Mouse (Mus musculus) CH12.LX (cell line): ENCODE results near the gene AC131692.1. TPM values are rescaled to one million over a fixed set of nuclear protein-coding genes. Genes with fewer than 3 reads are reported as not detected.
"Not testable (repeated sequence)": the region's sequence is repeated elsewhere in the genome, so short reads cannot be mapped to it uniquely, and the experiment has no call there.

Source experiments
- DNase-seq: peaks from one replicate; pipeline ENCODE4 v3.0.0-alpha.2; 2013; ENCODE audit errors: extremely low read depth
- H3K27ac ChIP-seq: 2 replicates; pipeline ENCODE4 v1.5.1; 2012; ENCODE audit warnings: low read depth, mild to moderate bottlenecking, control low read depth, moderate library complexity; ENCODE audit not compliant: insufficient read depth
- H3K27me3 ChIP-seq: replicated peaks from 2 replicates; pipeline ENCODE3; 2012; ENCODE audit warnings: inconsistent platforms
- H3K36me3 ChIP-seq, 2 experiments: replicated peaks in 1 of 2; 2 replicates each; pipeline versions ENCODE3 to v1.6.1; 2012; ENCODE audit warnings: inconsistent platforms in 1 of 2, low read length in 1 of 2, mild to moderate bottlenecking in 1 of 2, mixed read lengths in 1 of 2, moderate library complexity in 1 of 2; ENCODE audit not compliant: control insufficient read depth in 1 of 2, insufficient read depth in 1 of 2
- H3K4me1 ChIP-seq, 2 experiments: 2 replicates each; pipeline ENCODE4 v1.6.1; 2012; ENCODE audit warnings: inconsistent platforms in 1 of 2, moderate library complexity in 1 of 2; ENCODE audit not compliant: insufficient read depth in 2 of 2, control insufficient read depth in 1 of 2
- H3K4me2 ChIP-seq: 2 replicates; pipeline ENCODE4 v1.6.1; 2012; ENCODE audit warnings: low read depth, mild to moderate bottlenecking, control low read depth; ENCODE audit not compliant: poor library complexity, insufficient read depth, severe bottlenecking
- H3K4me3 ChIP-seq, 3 experiments: fragments of 150-350 bp in 1 of 3; sonication (generic) in 1 of 3; replicated peaks in 1 of 3; 2 replicates each; pipeline versions ENCODE3 to v1.5.1; 2011 to 2012; ENCODE audit warnings: low read depth in 2 of 3, low read length in 2 of 3, mild to moderate bottlenecking in 2 of 3, moderate library complexity in 2 of 3, control low read depth in 1 of 3, improper control_type of control experiment in 1 of 3, inconsistent platforms in 1 of 3, mixed read lengths in 1 of 3; ENCODE audit not compliant: poor library complexity in 1 of 3
- H3K79me2 ChIP-seq: replicated peaks from 2 replicates; pipeline ENCODE4 v1.6.1; 2012; ENCODE audit warnings: mild to moderate bottlenecking, moderate library complexity; ENCODE audit not compliant: control insufficient read depth, poor library complexity, insufficient read depth, severe bottlenecking; ENCODE audit errors: extremely low read depth
- H3K9ac ChIP-seq: 2 replicates; pipeline ENCODE4 v1.6.1; 2012; ENCODE audit warnings: low read depth, mild to moderate bottlenecking, control low read depth, moderate library complexity; ENCODE audit not compliant: insufficient read depth
- H3K9me3 ChIP-seq: replicated peaks from 2 replicates; pipeline ENCODE3; 2012; ENCODE audit warnings: low read length, inconsistent platforms, mixed read lengths
- BHLHE40 ChIP-seq: IDR thresholded peaks from 2 replicates; pipeline ENCODE4 v1.6.1; 2011; ENCODE audit warnings: mild to moderate bottlenecking, low read depth, low read length, improper control_type of control experiment
- CTCF ChIP-seq, 2 experiments: IDR thresholded peaks in 1 of 2; conservative IDR thresholded peaks in 1 of 2; 2 replicates each; pipeline ENCODE4 v1.5.1; 2011 to 2012; ENCODE audit warnings: low read depth in 2 of 2, low read length in 2 of 2, improper control_type of control experiment in 1 of 2, inconsistent platforms in 1 of 2, mild to moderate bottlenecking in 1 of 2, moderate library complexity in 1 of 2
- ELF1 ChIP-seq: IDR thresholded peaks from 2 replicates; pipeline ENCODE4 v1.6.1; 2014; ENCODE audit warnings: low read depth, mild to moderate bottlenecking, inconsistent platforms, low read length, improper control_type of control experiment
- EP300 ChIP-seq: IDR thresholded peaks from 2 replicates; pipeline ENCODE4 v1.6.1; 2011; ENCODE audit warnings: low read length, improper control_type of control experiment
- ETS1 ChIP-seq: conservative IDR thresholded peaks from 2 replicates; pipeline ENCODE4 v1.6.1; 2012; ENCODE audit warnings: low read depth, mild to moderate bottlenecking, inconsistent platforms, low read length, improper control_type of control experiment, moderate library complexity
- GABPA ChIP-seq: IDR thresholded peaks from 2 replicates; pipeline ENCODE4 v1.6.1; 2012; ENCODE audit warnings: low read depth, low read length, improper control_type of control experiment, inconsistent platforms; ENCODE audit not compliant: insufficient replicate concordance
- HCFC1 ChIP-seq: IDR thresholded peaks from 2 replicates; pipeline ENCODE4 v1.6.1; 2012; ENCODE audit warnings: low read depth, mild to moderate bottlenecking, inconsistent platforms, low read length, improper control_type of control experiment
- IRF4 ChIP-seq: IDR thresholded peaks from 2 replicates; pipeline ENCODE4 v1.6.1; 2014; ENCODE audit warnings: low read depth, mild to moderate bottlenecking, inconsistent platforms, low read length, improper control_type of control experiment
- KAT2A ChIP-seq: IDR thresholded peaks from 2 replicates; pipeline ENCODE4 v1.6.1; 2012; ENCODE audit warnings: low read length, improper control_type of control experiment, inconsistent platforms; ENCODE audit not compliant: insufficient replicate concordance
- MAZ ChIP-seq: IDR thresholded peaks from 2 replicates; pipeline ENCODE4 v1.6.1; 2012; ENCODE audit warnings: low read depth, mild to moderate bottlenecking, inconsistent platforms, low read length, improper control_type of control experiment, moderate library complexity
- MEF2A ChIP-seq: IDR thresholded peaks from 2 replicates; pipeline ENCODE4 v1.6.1; 2014; ENCODE audit warnings: low read depth, mild to moderate bottlenecking, inconsistent platforms, low read length, improper control_type of control experiment, borderline replicate concordance
- MXI1 ChIP-seq: IDR thresholded peaks from 2 replicates; pipeline ENCODE4 v1.6.1; 2011; ENCODE audit warnings: mild to moderate bottlenecking, low read depth, low read length, improper control_type of control experiment
- MYC ChIP-seq: IDR thresholded peaks from 2 replicates; pipeline ENCODE4 v1.6.1; 2011; ENCODE audit warnings: low read depth, mild to moderate bottlenecking, improper control_type of control experiment, low read length
- NELFE ChIP-seq: IDR thresholded peaks from 2 replicates; pipeline ENCODE4 v1.6.1; 2011; ENCODE audit warnings: low read depth, low read length, improper control_type of control experiment
- NRF1 ChIP-seq: IDR thresholded peaks from 2 replicates; pipeline ENCODE4 v1.6.1; 2014; ENCODE audit warnings: low read depth, mild to moderate bottlenecking, inconsistent platforms, low read length, improper control_type of control experiment, moderate library complexity
- PAX5 ChIP-seq: IDR thresholded peaks from 2 replicates; pipeline ENCODE4 v1.6.1; 2012; ENCODE audit warnings: low read length, inconsistent platforms, mixed read lengths
- POLR2A ChIP-seq: IDR thresholded peaks from 2 replicates; pipeline ENCODE4 v1.6.1; 2011; ENCODE audit warnings: low read depth, mild to moderate bottlenecking, improper control_type of control experiment, low read length
- POLR2AphosphoS2 ChIP-seq: IDR thresholded peaks from 2 replicates; pipeline ENCODE4 v1.6.1; 2011; ENCODE audit warnings: low read depth, low read length, improper control_type of control experiment
- RAD21 ChIP-seq: IDR thresholded peaks from 2 replicates; pipeline ENCODE4 v1.6.1; 2011; ENCODE audit warnings: low read depth, mild to moderate bottlenecking, low read length, improper control_type of control experiment, moderate library complexity
- SIN3A ChIP-seq: IDR thresholded peaks from 2 replicates; pipeline ENCODE4 v1.6.1; 2012; ENCODE audit warnings: low read length, improper control_type of control experiment, inconsistent platforms
- SMC3 ChIP-seq: IDR thresholded peaks from 2 replicates; pipeline ENCODE4 v1.6.1; 2011; ENCODE audit warnings: low read depth, low read length, improper control_type of control experiment
- UBTF ChIP-seq: IDR thresholded peaks from 2 replicates; pipeline ENCODE4 v1.6.1; 2012; ENCODE audit warnings: low read depth, mild to moderate bottlenecking, inconsistent platforms, low read length, improper control_type of control experiment, moderate library complexity
- USF2 ChIP-seq: conservative IDR thresholded peaks from 2 replicates; pipeline ENCODE4 v1.6.1; 2011; ENCODE audit warnings: low read depth, low read length, improper control_type of control experiment
- ZC3H11A ChIP-seq: IDR thresholded peaks from 2 replicates; pipeline ENCODE4 v1.6.1; 2012; ENCODE audit warnings: low read depth, mild to moderate bottlenecking, inconsistent platforms, low read length, improper control_type of control experiment
- dilution Hi-C: fragments of 300-500 bp; cut with MboI; formaldehyde crosslinking; loops from 2 replicates; pipeline ENCODE4 v1.14.3; 2020; ENCODE audit warnings: low sequenced_read_pairs; ENCODE audit not compliant: extremely low pct_unique_long_range_greater_than_20kb, extremely low pct_ligation_motif_present
- in situ Hi-C: fragments of 300-500 bp; cut with MboI; formaldehyde crosslinking; loops from 3 replicates; pipeline ENCODE4 v1.14.3; 2019; ENCODE audit warnings: low sequenced_read_pairs, low pct_ligation_motif_present, low pct_unique_long_range_greater_than_20kb, mixed read lengths
- polyA plus RNA-seq: library from polyadenylated mRNA; unstranded; fragments of >175 nt; gene quantifications from 2 replicates; pipeline ENCODE4 v1.2.1, GENCODE M21; 2012; ENCODE audit warnings: low read depth; ENCODE audit not compliant: insufficient read length
- total RNA-seq, 2 experiments: library from RNA; depleted of rRNA; stranded (reverse); fragments of 300-350 nt in 1 of 2; fragments of >200 nt in 1 of 2; gene quantifications; 2 replicates each; pipeline ENCODE4 v1.2.3; 2012 to 2014

The AC131692.1 gene
- total and polyA plus RNA-seq, 3 experiments: 0.74 to 4.7 (median 0.81) TPM

- TF ChIP-seq KAT2A: no peak
- TF ChIP-seq NRF1: no peak; the same call in 1 of the 2 replicates
- peak; percentile 100 for TF ChIP-seq SIN3A
- peak; percentile 73 for TF ChIP-seq MAZ
- TF ChIP-seq CTCF (conservative IDR thresholded peaks at IDR 0.05 in 1 of 2, IDR thresholded peaks at IDR 0.05 in 1 of 2; ENCODE audit: low read depth in 2 of 2, low read length in 2 of 2): no peak
- TF ChIP-seq BHLHE40: no peak
- TF ChIP-seq, all 38 proteins: peak for 13
Measured at GRCm38 (mm10) chr19:6127760-6128341, 33.6 kb downstream of the AC131692.1 start, which contains the start of gene Snx15 (continued).

- H3K4me2 ChIP-seq, dilution Hi-C loops, in situ Hi-C loops, H3K79me2 ChIP-seq, H3K27ac ChIP-seq, H3K4me1 ChIP-seq, DNase-seq, H3K9me3 ChIP-seq, H3K9ac ChIP-seq, H3K4me3 ChIP-seq, H3K27me3 ChIP-seq: not testable (repeated sequence)
- H3K36me3 ChIP-seq: peaks cover 0 to 23% of the 10 kb centered on the region in 2 experiments
Measured at GRCm38 (mm10) chr19:6130414-6131128, 36.4 kb downstream of the AC131692.1 start.

GRCm38 (mm10) chr19:6132171-6132827 is 38.1 kb downstream of the AC131692.1 start:
- TF ChIP-seq EP300 (no peak), ZC3H11A (no peak), ELF1 (no peak), USF2 (no peak), GABPA (no peak), ETS1 (no peak), POLR2AphosphoS2 (no peak), UBTF (no peak), MXI1 (no peak), SMC3 (no peak), MEF2A (no peak), MAZ (no peak), MYC (no peak), NELFE (no peak), BHLHE40 (no peak), POLR2A (no peak), RAD21 (no peak), IRF4 (no peak), HCFC1 (no peak), PAX5 (no peak)
- TF ChIP-seq, all 38 proteins: peak for 0
- dilution Hi-C loops: no loop called here
- no peak for DNase-seq
- in situ Hi-C loops: no loop called here
- Histone ChIP-seq H3K4me3 (no peak overlapping the region), H3K4me1 (peaks cover 4 to 5% of the 10 kb centered on the region in 2 experiments; a peak in 3 of 4 replicates), H3K79me2 (no peaks in the 10 kb centered on the region), H3K27me3 (no peaks in the 10 kb centered on the region), H3K9me3 (no peaks in the 10 kb centered on the region), H3K27ac (no peak overlapping the region), H3K9ac (no peak overlapping the region), H3K4me2 (no peak overlapping the region), H3K36me3 (peaks cover 2 to 38% of the 10 kb centered on the region in 2 experiments)

- H3K4me3 ChIP-seq, H3K4me2 ChIP-seq, dilution Hi-C loops, H3K9me3 ChIP-seq, in situ Hi-C loops, DNase-seq, H3K9ac ChIP-seq, H3K27ac ChIP-seq, H3K27me3 ChIP-seq, H3K4me1 ChIP-seq, H3K79me2 ChIP-seq: not testable (repeated sequence)
- peaks cover 4 to 43% of the 10 kb centered on the region in 2 experiments for H3K36me3 ChIP-seq
Measured at GRCm38 (mm10) chr19:6133197-6133596, 39.0 kb downstream of the AC131692.1 start.
